Mouse (Mus musculus): ENCODE measurements at regions not wholly inside any gene's neighbourhood (a gene's known extent, or its start where the extent isn't known, plus 50 kb on each side); places are given as distances from the start of the nearest gene placed in this dataset.

GRCm38 (mm10) chr9:25201671-25202070 lies 50.1 kb upstream of the Herpud2 start:
- peak; percentile 60 to 69 for DNase-seq (ENCODE audit: low spot score in 2 of 2)
